Mouse (Mus musculus): ENCODE measurements at regions not wholly inside any gene's neighbourhood (a gene's known extent, or its start where the extent isn't known, plus 50 kb on each side); places are given as distances from the start of the nearest gene placed in this dataset.

DNA sequence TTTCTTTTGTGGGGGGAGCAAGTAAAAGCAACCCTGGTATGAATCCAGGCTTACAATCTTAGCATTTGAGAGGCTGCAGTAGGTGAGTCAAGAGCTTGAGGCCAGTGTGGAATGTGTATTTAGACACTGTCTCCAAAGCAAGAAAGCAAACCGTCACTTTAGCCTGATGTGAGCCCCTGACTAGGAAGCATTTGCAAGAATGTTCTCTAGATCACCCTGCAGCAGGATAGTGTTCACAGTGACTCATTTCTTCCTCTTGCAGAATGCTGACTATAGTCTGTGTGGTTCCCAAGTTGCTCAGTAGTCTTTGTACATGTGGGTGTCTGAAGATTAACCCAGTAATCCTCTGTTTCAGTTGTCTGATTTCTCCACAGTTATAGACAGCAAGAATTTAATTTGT is 88.7 kb upstream of the Nectin3 start:
- no peak for DNase-seq (ENCODE audit: low read depth, low spot score)

DNA sequence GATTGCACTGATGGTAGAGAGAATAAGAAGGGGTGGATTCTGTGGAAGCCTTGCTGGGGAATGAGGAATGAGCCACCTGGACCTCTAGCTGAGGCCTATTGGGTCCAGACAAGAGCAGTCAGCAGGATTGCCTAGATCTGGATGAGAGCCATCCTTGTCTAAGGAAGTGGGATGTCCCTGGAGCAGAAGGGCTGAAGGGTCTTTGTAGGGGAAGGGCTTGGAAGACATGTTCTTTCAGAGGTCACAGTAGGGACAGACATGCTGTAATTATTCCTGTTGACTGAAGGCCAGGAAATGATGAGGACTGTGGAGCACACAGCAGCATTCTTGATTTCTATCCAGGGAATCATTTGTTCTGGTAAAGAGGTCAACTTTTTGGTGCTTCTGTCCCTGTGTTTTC is 86.2 kb upstream of the Nectin3 start:
- DNase-seq (ENCODE audit: low read depth, low spot score) = no peak

DNA sequence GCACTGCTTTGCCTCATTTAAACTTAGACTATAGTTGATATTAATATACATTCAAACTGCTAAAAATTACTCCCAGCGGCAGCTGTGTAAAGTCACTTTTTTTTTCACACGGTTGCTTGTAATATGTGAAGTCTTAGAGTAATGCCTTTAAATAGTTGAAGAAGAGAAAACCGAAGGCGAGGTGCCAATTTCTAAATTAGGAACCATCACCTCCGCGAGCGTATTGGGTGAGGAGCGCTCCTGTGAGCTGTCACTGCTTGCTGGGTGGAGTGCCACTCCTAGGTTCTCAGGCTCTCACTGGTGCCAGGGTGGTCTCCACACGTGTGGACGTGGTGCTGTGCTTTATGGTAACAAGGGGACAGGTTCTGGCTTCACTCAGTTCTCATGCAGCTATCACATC is 82.8 kb upstream of the Nectin3 start:
- no peak for DNase-seq (ENCODE audit: low read depth, low spot score)

DNA sequence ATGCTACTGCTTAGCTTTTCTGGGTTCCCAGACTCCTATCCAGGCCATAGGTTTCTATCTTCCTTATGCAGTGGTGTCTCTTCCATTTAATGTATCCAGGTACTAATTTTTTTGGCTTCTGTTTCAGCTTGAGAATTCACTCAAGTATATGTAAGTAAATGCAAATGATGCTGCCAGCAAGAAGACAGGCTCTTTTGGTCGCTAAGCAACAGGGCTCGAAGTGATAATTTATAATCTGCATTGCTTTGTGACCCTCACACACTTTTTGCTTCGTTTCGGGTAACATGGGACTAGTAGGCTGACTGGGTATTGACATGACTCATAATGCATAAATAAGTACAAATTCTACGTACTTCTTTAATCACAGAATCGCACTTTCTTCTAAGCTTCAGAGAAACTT is 75.9 kb upstream of the Nectin3 start:
- no peak for DNase-seq (ENCODE audit: low read depth, low spot score)

DNA sequence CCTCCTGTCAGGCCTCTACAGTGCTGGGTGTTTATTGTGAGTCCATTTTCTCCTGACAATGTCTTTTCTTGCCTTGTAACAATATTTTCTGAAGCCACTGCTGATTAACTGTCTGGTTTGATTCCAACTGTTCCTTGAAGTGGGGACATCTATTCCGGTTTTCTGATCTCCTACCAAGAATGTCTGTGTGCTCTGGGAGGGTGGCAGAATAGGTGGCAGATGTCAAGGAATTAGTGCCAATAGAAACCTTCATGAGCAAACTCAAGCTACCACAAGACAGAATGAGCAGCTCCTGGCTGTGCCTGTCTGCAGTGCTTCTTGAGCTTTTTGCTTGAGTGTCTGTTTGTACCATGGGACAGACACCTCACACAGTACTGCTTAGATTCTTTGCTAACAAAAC is 69.1 kb upstream of the Nectin3 start:
- DNase-seq (ENCODE audit: low read depth, low spot score) = peak; percentile 44

DNA sequence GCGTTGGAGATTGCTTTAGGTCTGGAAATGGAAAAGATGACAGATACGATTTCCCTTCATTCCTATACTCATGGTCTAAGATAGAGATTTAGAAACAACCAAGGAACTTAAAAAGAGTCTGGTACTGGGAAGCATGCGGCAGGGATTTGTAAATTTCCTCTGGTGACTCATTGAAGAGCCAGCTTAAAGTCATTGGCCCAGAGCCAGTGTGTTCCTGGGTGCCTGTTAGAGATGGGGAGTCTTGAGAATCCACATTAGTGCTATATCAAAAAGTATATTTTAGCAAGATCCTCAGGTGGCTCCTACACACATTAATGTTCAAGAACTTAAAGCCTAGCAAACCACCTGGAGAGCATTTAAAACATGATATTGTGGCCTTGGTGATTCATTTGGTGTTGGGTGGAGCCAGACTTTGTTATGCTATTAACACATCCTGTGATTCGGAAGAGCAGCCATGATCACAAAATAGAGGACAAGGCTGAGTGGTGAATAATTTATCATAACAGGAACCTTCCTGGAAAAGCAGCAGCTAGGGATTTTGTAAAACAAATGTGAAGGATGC is 67.8 kb upstream of the Nectin3 start:
- DNase-seq (ENCODE audit: low read depth, low spot score) = no peak

DNA sequence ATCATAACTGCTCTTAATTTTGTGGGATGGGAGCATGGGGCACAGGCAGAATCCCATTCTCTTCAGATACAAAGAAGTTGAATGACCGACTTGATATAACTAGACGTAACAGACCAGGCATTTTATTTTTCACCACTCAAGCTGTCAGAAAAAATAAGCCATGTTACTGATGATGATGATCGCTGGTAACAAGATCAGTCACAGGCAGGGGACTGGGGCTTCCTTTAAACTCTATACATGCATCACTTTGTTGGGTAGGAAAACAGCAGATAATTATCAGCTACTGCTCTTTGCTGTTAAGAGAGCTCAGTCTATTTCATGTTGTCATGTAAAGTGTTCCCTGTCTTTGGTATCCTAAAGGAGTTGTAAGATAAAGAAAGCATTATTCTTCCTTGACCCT is 59.0 kb upstream of the Nectin3 start:
- no peak for DNase-seq (ENCODE audit: low read depth, low spot score)

DNA sequence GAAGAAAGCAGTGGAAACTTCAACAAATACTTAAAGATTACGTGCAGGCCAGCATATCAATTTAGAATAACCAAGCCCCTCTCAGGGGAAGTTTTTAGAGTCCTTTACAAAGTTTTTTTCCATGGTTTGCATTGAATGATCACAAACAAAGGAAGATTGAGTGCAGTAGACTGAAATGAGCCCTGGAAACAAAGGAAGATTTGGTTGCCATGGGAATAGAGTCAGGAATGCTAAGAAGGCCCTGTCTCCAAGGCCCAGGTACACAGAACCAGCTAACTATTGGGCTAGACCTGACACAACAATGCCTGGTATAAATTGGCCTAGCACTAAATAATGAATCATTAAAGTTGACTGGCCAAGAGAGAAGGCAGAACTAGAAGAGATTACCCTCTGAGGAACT is 49.9 kb upstream of the Nectin3 start:
- peak; percentile 67 for DNase-seq (ENCODE audit: low read depth, low spot score)

Data from R1 (cell line).